Mouse (Mus musculus) retina, postnatal 1 day (tissue): ENCODE results near the gene Uox.

ENCODE experiments used
- DNase-seq: peaks from one replicate; pipeline ENCODE4 v3.0.0-alpha.2; 2012

Uox gene

GRCm38 (mm10) chr3:146570148-146570782 is at the start of gene Uox:
Uox (plus strand) TSS chr3:146570426.
- no peak for DNase-seq

- DNase-seq: peak; percentile 98
Measured at GRCm38 (mm10) chr3:146520798-146521651, 49.2 kb upstream of the Uox start, which contains the start of gene Rpf1. Rpf1 (minus strand) TSS chr3:146521429.

GRCm38 (mm10) chr3:146521652-146522020 is 48.6 kb upstream of the Uox start:
- no peak for DNase-seq

- no peak for DNase-seq
Measured at GRCm38 (mm10) chr3:146528335-146528734, 41.9 kb upstream of the Uox start.

- no peak for DNase-seq
Measured at GRCm38 (mm10) chr3:146534986-146535385, 35.2 kb upstream of the Uox start.

GRCm38 (mm10) chr3:146540521-146541273 is 29.5 kb upstream of the Uox start:
- DNase-seq: no peak

GRCm38 (mm10) chr3:146543632-146544031 is 26.6 kb upstream of the Uox start:
- DNase-seq: no peak

GRCm38 (mm10) chr3:146554816-146555215 is 15.4 kb upstream of the Uox start:
- no peak for DNase-seq

GRCm38 (mm10) chr3:146556567-146556966 is 13.7 kb upstream of the Uox start:
- no peak for DNase-seq

GRCm38 (mm10) chr3:146557507-146557906 is 12.7 kb upstream of the Uox start:
- no peak for DNase-seq

- DNase-seq: no peak
Measured at GRCm38 (mm10) chr3:146562936-146563335, 7.3 kb upstream of the Uox start.

- DNase-seq: peak; percentile 81
Measured at GRCm38 (mm10) chr3:146564268-146565064, 5.8 kb upstream of the Uox start.

GRCm38 (mm10) chr3:146565065-146565411 is 5.2 kb upstream of the Uox start:
- no peak for DNase-seq

- no peak for DNase-seq
Measured at GRCm38 (mm10) chr3:146567366-146567765, 2.9 kb upstream of the Uox start.

GRCm38 (mm10) chr3:146567884-146568530 is 2.2 kb upstream of the Uox start:
- DNase-seq: no peak

- no peak for DNase-seq
Measured at GRCm38 (mm10) chr3:146569594-146569993, 632 bp upstream of the Uox start.

- DNase-seq: no peak
Measured at GRCm38 (mm10) chr3:146570939-146571338, 713 bp downstream of the Uox start.

- no peak for DNase-seq
Measured at GRCm38 (mm10) chr3:146571341-146571740, 1.1 kb downstream of the Uox start.

- DNase-seq: no peak
Measured at GRCm38 (mm10) chr3:146577591-146577990, 7.4 kb downstream of the Uox start.

- no peak for DNase-seq
Measured at GRCm38 (mm10) chr3:146580039-146580729, 10.0 kb downstream of the Uox start.

GRCm38 (mm10) chr3:146583478-146583877 is 13.3 kb downstream of the Uox start:
- DNase-seq: no peak

- no peak for DNase-seq
Measured at GRCm38 (mm10) chr3:146583908-146584307, 13.7 kb downstream of the Uox start.
